Mouse (Mus musculus) kidney, embryonic 14.5 days (tissue): ENCODE data around the gene Rad51b. TPM values are rescaled to one million over a fixed set of nuclear protein-coding genes. Genes with fewer than 3 reads are reported as not detected.
A peak's percentile ranks its signal among the peaks of the same experiment; 100 is the strongest.

Experiments used
- ATAC-seq: fragments of 200-750 bp; cut with Nextera tagmentation; 2 replicates; pipeline ENCODE4 v1.8.0; 2017; ENCODE audit warnings: moderate number of reproducible peaks, mild to moderate bottlenecking, moderate TSS enrichment, moderate library complexity; ENCODE audit not compliant: low FRiP score, low TSS enrichment
- H3K27ac ChIP-seq: fragments of 300-500 bp; sonication (generic); 2 replicates; pipeline ENCODE4 v1.5.1; 2014; ENCODE audit warnings: low read depth, mild to moderate bottlenecking, low read length, moderate library complexity, mixed read lengths
- H3K27me3 ChIP-seq: fragments of 300-500 bp; sonication (generic); 2 replicates; pipeline ENCODE4 v1.6.1; 2014; ENCODE audit warnings: mild to moderate bottlenecking, low read length; ENCODE audit not compliant: control insufficient read depth, insufficient read depth
- H3K36me3 ChIP-seq: fragments of 300-500 bp; sonication (generic); 2 replicates; pipeline ENCODE4 v1.6.1; 2014; ENCODE audit warnings: low read length, mixed read lengths; ENCODE audit not compliant: control insufficient read depth, insufficient read depth
- H3K4me1 ChIP-seq: fragments of 300-500 bp; sonication (generic); 2 replicates; pipeline ENCODE4 v1.6.1; 2014; ENCODE audit warnings: low read length, mixed read lengths; ENCODE audit not compliant: control insufficient read depth, insufficient read depth
- H3K4me2 ChIP-seq: fragments of 300-500 bp; sonication (generic); replicated peaks from 2 replicates; pipeline ENCODE4 v1.6.1; 2014; ENCODE audit warnings: low read depth, mild to moderate bottlenecking, low read length
- H3K4me3 ChIP-seq: fragments of 300-500 bp; sonication (generic); 2 replicates; pipeline ENCODE4 v1.5.1; 2014; ENCODE audit warnings: mild to moderate bottlenecking, low read length
- H3K9ac ChIP-seq: fragments of 300-500 bp; sonication (generic); 2 replicates; pipeline ENCODE4 v1.6.1; 2014; ENCODE audit warnings: low read depth, mild to moderate bottlenecking, low read length, moderate library complexity
- H3K9me3 ChIP-seq: fragments of 300-500 bp; sonication (generic); 2 replicates; pipeline ENCODE4 v1.6.1; 2016; ENCODE audit warnings: low read length; ENCODE audit not compliant: control insufficient read depth
- WGBS: fragments of 180-500 bp; shearing (Covaris S2); extraction: QIAGEN DNeasy Blood & Tissue Kit; methylation state at CpG from one replicate; pipeline ENCODE4 v1.1.7; 2014; 5-methylcytosine and 5-hydroxymethylcytosine counted together
- polyA plus RNA-seq: library from polyadenylated mRNA; unstranded; fragments of >200 nt; fragmentation: Nextera tagmentation; extraction: Ambion mirVana; gene quantifications from 2 replicates; pipeline ENCODE4 v1.2.1, GENCODE M21; 2014

Gene Rad51b
- polyA plus RNA-seq, 1 experiment from 2014 or later, result 7.2 TPM

DNA sequence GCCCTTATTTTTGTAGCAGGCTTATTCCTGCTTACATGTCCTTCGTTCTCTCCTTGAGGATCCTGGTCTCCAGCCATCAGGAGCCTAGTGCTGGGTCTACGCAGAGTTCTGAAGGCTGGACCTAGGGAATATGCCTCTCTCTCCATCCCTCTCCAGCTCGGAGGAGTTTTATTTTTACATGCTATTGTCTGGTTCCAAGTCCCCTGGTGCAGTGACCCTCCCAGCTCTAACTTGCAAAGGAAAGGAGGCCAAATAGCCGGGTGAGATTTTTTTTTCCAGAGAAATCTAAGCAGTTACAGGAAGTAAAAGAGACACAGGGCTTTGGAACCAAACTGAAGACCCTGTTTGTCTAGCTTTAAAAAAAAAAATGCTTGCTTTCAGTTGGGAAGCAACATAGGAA is 477.5 kb downstream of the Rad51b start:
- H3K27ac ChIP-seq, result 0 out of 2 replicates have a peak overlapping the region, but pooled peaks have one; percentile 6
- no peak overlapping the region for H3K9ac ChIP-seq

DNA sequence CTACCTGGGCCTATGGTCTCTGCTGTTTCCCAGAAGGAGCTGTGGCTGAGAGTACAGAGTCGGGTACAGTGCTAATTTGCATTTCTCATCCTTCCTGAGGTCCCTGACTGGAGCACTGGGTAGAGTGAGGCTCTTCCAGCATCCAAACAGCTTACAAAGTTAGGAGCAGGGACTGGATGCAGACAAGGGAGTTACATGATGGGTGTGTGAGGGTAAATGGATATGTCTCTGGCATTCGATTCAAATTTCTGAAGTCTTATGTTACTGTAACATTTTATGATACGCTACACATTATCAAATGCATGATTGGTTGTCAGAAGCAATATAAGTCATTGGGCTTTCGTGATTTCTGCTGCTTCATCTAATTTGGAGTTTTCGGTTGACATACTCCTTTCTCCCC is 479.7 kb downstream of the Rad51b start:
- no peak overlapping the region for H3K27ac ChIP-seq
- no peak overlapping the region for H3K4me2 ChIP-seq
- H3K9me3 ChIP-seq, result 0 out of 2 replicates have a peak, but pooled peaks cover 2% of the 10 kb centered on the region
- H3K36me3 ChIP-seq, result no peaks in the 10 kb centered on the region
- no peaks in the 10 kb centered on the region for H3K27me3 ChIP-seq
- H3K9ac ChIP-seq, result no peak overlapping the region
- WGBS, result 85% methylated on average over 5 of the region's 5 CpGs
- no peak for ATAC-seq
- no peak overlapping the region for H3K4me3 ChIP-seq
- H3K4me1 ChIP-seq, result peaks cover 8% of the 10 kb centered on the region; the same call in 1 of the 2 replicates

More for the DNA sequence above, 477.5 kb downstream of the Rad51b start:
- H3K4me2 ChIP-seq, result no peak overlapping the region
- H3K4me1 ChIP-seq, result no peaks in the 10 kb centered on the region
- H3K9me3 ChIP-seq, result no peaks in the 10 kb centered on the region
- no peaks in the 10 kb centered on the region for H3K36me3 ChIP-seq
- ATAC-seq, result no peak
- 69% methylated on average over 4 of the region's 4 CpGs for WGBS
- H3K4me3 ChIP-seq, result no peak overlapping the region
- H3K27me3 ChIP-seq, result no peaks in the 10 kb centered on the region

DNA sequence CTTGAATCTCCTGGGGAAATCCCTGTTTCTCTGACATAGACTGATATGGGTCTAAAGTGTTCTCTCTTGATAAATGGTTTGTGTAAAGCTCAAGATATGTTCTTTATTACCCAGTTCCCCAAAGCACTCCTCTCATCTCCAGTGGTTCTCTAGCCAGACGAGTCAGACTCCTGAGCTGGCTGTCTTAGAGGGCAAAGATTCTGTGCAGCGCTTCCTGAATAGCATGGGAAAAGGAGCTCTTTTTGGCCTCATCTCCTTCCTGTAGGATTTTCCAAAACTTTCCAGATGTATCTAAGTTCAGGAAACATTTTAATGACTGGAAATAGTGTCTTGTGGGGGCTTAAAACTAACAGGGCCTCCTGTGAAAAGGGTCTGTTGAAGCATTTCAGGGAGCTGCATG is 483.7 kb downstream of the Rad51b start:
- Histone ChIP-seq H3K4me3 (no peak overlapping the region), H3K9me3 (0 out of 2 replicates have a peak, but pooled peaks cover 4% of the 10 kb centered on the region), H3K27me3 (no peaks in the 10 kb centered on the region), H3K9ac (no peak overlapping the region), H3K4me2 (no peak overlapping the region), H3K27ac (peak overlapping the region; percentile 71; the same call in 1 of the 2 replicates), H3K4me1 (peaks cover 8% of the 10 kb centered on the region; the same call in 1 of the 2 replicates), H3K36me3 (no peaks in the 10 kb centered on the region)
- no peak for ATAC-seq
- WGBS, result 61% methylated on average over 2 of the region's 2 CpGs

DNA sequence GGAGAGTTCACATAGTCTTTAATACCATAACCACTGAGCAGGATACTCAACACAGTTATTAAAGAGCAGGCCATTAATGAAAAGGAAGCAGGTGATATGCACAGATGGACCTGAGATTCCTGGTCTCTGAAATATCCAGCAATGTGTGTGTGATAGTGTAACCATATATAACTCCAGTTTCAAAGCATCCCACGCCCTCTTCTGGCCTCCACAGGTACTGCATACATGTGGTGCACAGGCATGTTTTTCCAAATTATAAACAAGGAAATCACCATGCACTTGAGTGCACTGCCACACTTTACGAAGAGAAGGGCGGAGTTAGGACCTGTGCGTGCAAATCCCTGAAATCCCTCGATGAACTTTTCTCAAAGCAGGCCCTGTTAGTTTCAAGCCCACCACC is 484.7 kb downstream of the Rad51b start:
- H3K9ac ChIP-seq, result no peak overlapping the region
- H3K27me3 ChIP-seq, result no peaks in the 10 kb centered on the region
- H3K4me2 ChIP-seq, result no peak overlapping the region
- 0 out of 2 replicates have a peak, but pooled peaks cover 4% of the 10 kb centered on the region for H3K9me3 ChIP-seq
- no peak for ATAC-seq
- H3K27ac ChIP-seq, result no peak overlapping the region
- no peak overlapping the region for H3K4me3 ChIP-seq
- H3K4me1 ChIP-seq, result peaks cover 8% of the 10 kb centered on the region; the same call in 1 of the 2 replicates
- 82% methylated on average over 5 of the region's 5 CpGs for WGBS
- no peaks in the 10 kb centered on the region for H3K36me3 ChIP-seq

DNA sequence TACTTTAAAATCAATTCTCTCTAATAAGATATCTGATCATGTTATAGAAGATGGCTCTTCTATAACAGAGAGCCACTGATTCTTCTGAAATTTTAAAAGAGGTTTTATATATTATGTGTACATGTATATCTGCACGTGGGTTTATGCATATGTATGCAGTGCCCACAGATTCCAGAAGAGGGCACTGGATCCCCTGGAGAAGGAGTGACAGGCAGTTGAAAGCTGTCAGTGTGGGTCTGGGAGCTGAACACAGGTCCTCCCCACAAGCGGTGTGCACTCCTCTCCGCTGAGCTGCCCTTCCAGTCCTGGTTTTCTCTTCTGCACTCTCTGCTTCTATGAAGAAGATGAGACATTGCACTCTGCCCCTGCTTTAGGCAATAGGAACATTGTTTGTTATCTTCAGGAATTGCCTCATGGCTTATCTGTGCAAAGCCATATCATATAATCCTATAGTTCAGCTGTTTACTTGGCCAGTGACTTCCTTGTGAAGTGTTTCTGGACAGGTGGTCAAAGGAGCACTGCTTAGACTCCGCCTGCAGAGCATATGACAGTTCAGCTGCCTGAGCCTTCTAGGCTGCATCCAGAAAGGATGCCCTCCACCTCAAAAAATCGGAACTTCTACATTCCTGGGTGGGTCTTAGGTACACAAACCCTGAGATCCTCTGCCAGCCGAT is 485.5 kb downstream of the Rad51b start:
- Histone ChIP-seq H3K4me2 (no peak overlapping the region), H3K27ac (no peak overlapping the region), H3K9ac (no peak overlapping the region), H3K4me1 (peaks cover 12% of the 10 kb centered on the region; the same call in 1 of the 2 replicates), H3K4me3 (no peak overlapping the region), H3K9me3 (0 out of 2 replicates have a peak, but pooled peaks cover 4% of the 10 kb centered on the region), H3K36me3 (no peaks in the 10 kb centered on the region), H3K27me3 (no peaks in the 10 kb centered on the region)
- ATAC-seq, result no peak
- WGBS, result 96% methylated on average over 6 of the region's 6 CpGs

DNA sequence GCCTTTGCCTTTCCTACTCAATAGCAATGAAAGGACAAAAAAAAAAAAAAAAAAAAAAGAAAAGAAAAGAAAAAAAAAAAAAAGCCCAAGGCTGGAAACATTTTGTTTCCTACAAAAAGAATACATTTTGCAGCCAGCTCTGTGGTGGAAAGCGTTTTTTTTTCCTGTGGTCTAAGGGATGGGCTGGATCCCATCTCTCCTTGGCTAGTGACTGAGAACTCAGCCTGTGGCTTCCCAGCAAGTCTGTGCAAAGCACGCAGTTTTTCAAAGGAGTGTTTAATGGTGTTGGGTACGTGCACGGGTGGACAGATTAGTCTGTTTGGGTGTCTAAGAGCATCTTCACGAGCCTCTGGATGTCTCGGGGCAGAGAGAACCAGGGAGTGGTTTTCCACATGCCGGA is 487.1 kb downstream of the Rad51b start:
- no peak overlapping the region for H3K4me2 ChIP-seq
- no peak overlapping the region for H3K9ac ChIP-seq
- no peak overlapping the region for H3K27ac ChIP-seq
- H3K4me3 ChIP-seq, result no peak overlapping the region
- 85% methylated on average over 7 of the region's 7 CpGs for WGBS
- 0 out of 2 replicates have a peak, but pooled peaks cover 4% of the 10 kb centered on the region for H3K9me3 ChIP-seq
- no peaks in the 10 kb centered on the region for H3K36me3 ChIP-seq
- H3K4me1 ChIP-seq, result peaks cover 13% of the 10 kb centered on the region
- no peak for ATAC-seq
- no peaks in the 10 kb centered on the region for H3K27me3 ChIP-seq

GRCm38 (mm10) chr12:79785691-79786090 is 488.6 kb downstream of the Rad51b start:
- 97% methylated on average over 3 of the region's 3 CpGs for WGBS
- Histone ChIP-seq H3K36me3 (no peaks in the 10 kb centered on the region), H3K9me3 (0 out of 2 replicates have a peak, but pooled peaks cover 4% of the 10 kb centered on the region), H3K27ac (no peak overlapping the region), H3K9ac (no peak overlapping the region), H3K27me3 (no peaks in the 10 kb centered on the region), H3K4me3 (no peak overlapping the region), H3K4me2 (no peak overlapping the region), H3K4me1 (peaks cover 8% of the 10 kb centered on the region; the same call in 1 of the 2 replicates)
- ATAC-seq, result no peak

DNA sequence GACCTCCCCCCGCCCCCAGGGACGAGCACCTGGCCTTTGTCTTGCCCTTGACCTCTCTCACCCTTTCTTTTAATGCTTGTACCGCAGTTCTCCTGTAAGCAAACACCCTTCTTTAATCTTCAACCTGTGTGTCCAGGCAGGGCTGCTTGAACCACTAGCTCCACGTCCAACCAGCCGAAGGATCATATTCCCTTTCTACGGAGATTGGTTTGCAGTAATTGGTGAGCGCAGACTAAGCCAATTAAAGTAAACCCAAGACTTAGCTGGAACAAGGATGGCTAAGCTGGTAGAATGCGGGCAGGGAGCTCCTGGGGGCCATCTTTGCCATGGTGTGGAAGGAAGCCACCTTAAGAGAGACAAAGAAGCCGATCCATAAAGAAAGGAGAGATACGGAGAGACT is 490.5 kb downstream of the Rad51b start:
- H3K9me3 ChIP-seq, result no peaks in the 10 kb centered on the region
- ATAC-seq, result 0 out of 2 replicates have a peak, but pooled peaks have one; percentile 16
- H3K9ac ChIP-seq, result no peak overlapping the region
- no peaks in the 10 kb centered on the region for H3K36me3 ChIP-seq
- no peak overlapping the region for H3K4me2 ChIP-seq
- H3K4me3 ChIP-seq, result no peak overlapping the region
- H3K27me3 ChIP-seq, result no peaks in the 10 kb centered on the region
- H3K27ac ChIP-seq, result no peak overlapping the region; the same call in 1 of the 2 replicates
- WGBS, result 46% methylated on average over 10 of the region's 10 CpGs
- H3K4me1 ChIP-seq, result peaks cover 5% of the 10 kb centered on the region; the same call in 1 of the 2 replicates

GRCm38 (mm10) chr12:79788340-79788739 is 491.3 kb downstream of the Rad51b start:
- Histone ChIP-seq H3K9ac (no peak overlapping the region), H3K4me1 (peaks cover 5% of the 10 kb centered on the region; the same call in 1 of the 2 replicates), H3K27ac (no peak overlapping the region; the same call in 1 of the 2 replicates), H3K27me3 (no peaks in the 10 kb centered on the region), H3K4me3 (no peak overlapping the region), H3K4me2 (no peak overlapping the region), H3K36me3 (no peaks in the 10 kb centered on the region), H3K9me3 (no peaks in the 10 kb centered on the region)
- no peak for ATAC-seq
- 82% methylated on average over 5 of the region's 5 CpGs for WGBS
